Mouse (Mus musculus): ENCODE data around the gene Tlr5.

Gene Tlr5

GRCm38 (mm10) chr1:182990092-182990762 is 35.6 kb downstream of the Tlr5 start:
- no peak for DNase-seq (ENCODE audit: low spot score in 2 of 2)

- peak; percentile 79 to 82 for DNase-seq (ENCODE audit: low spot score in 2 of 2)
Measured at GRCm38 (mm10) chr1:182991002-182991778, 36.6 kb downstream of the Tlr5 start.
